Mouse (Mus musculus) liver, postnatal 0 days (tissue): Measurements from ENCODE around the gene Prss22.

Experiments used
- CTCF ChIP-seq: sonication (generic); IDR thresholded peaks from 2 replicates; pipeline ENCODE4 v1.5.1; 2016; ENCODE audit warnings: antibody characterized with exemption, low read depth
- EP300 ChIP-seq: IDR thresholded peaks from 2 replicates; pipeline ENCODE4 v1.6.1; 2016; ENCODE audit warnings: antibody characterized with exemption, low read depth, mild to moderate bottlenecking

DNA sequence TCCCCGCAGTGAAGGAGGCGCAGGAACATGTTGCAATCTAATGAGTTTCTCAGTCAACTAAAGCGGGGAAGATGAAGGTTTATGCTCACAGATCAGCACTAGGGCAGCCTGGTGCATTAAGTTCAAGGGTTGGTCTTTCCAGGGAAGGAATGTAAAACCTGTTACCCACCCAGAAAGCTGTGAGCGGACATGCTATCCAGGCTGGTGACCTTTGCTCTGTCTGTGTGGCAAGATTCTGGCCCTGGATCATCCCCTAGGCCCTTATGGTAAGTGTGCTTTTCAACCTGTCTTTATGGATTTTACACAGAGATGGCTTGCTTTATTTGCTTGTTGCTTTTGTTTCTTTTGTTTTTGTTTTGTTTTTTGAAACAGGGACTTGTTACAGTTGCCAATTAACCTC lies 21.2 kb downstream of the Prss22 start:
- TF ChIP-seq CTCF: no peak
- no peak for TF ChIP-seq EP300
